Mouse (Mus musculus) megakaryocyte, embryonic 14.5 days (primary cell): ENCODE results near the gene Nell2.

ENCODE experiments used
- FLI1 ChIP-seq: IDR thresholded peaks from 2 replicates; pipeline ENCODE4 v1.6.1; 2012; ENCODE audit warnings: low read length, inconsistent platforms, mixed read lengths
- GATA1 ChIP-seq: IDR thresholded peaks from 3 replicates; pipeline ENCODE4 v1.6.1; 2012; ENCODE audit warnings: mixed read lengths, low read length, inconsistent platforms, borderline replicate concordance

DNA sequence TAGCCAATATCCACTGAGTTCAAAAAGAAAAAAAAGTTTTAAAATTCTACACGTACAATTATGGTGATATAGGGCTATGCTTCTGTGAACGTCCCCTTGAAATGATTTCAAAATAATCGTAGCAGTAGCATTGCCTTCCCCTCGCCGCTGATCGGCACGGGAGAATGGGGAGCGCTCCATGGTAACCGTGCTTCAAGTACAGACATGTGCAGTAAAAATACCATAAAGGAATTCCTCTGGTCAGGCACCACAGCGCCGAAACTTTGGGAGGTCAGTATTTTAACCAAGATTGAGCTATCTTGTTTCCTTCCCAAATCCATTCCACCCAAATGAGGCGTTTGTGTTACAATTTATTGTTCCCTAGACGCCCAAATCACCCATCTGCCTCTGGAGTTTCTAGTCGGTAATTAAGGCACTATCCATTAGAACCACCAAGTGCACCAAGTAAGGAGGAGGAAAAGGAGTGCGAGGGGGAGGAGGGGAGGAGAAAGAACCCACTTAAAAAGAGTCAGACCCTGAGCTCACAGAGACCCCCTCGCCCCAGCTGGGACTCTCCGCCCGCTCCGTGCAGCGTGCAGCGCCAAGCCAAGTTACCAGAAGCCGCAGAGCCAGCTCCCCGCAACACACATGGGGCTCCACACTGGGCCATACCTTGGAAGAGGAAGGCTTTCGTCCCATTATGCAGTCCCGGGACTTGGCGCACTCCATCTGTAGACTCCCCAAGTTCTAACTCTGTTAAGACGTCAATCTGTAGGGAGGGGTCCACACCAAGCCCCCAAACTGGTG lies 1.5 kb downstream of the Nell2 start:
- no peak for TF ChIP-seq GATA1
- no peak for TF ChIP-seq FLI1
